Mouse (Mus musculus): Measurements from ENCODE around the gene Doxl2.

- no peak for TF ChIP-seq EP300 (IDR thresholded peaks at IDR 0.05; ENCODE audit: low read depth)
- no peak for TF ChIP-seq CTCF (IDR thresholded peaks at IDR 0.05; ENCODE audit: low read depth)
These were observed 18.0 kb upstream of the Doxl2 start for GRCm38 (mm10) chr6:48956785-48957184.
